Mouse (Mus musculus): Measurements from ENCODE around the gene Nfs1. TPM values are rescaled to one million over a fixed set of nuclear protein-coding genes. Genes with fewer than 3 reads are reported as not detected.
A peak's percentile ranks its signal among the peaks of the same experiment; 100 is the strongest.

The Nfs1 gene
- total and polyA plus RNA-seq, 3 experiments, result 51.3 to 72.1 (median 58.6) TPM

GRCm38 (mm10) chr2:156110627-156111357 is 33.2 kb downstream of the Nfs1 start:
- in situ Hi-C loops (cut with MboI; ENCODE audit: low pct_ligation_motif_present, low pct_unique_long_range_greater_than_20kb, low sequenced_read_pairs) (no loop called here), dilution Hi-C loops (cut with MboI; ENCODE audit: extremely low pct_ligation_motif_present, extremely low pct_unique_long_range_greater_than_20kb, low sequenced_read_pairs) (no loop called here)
- Histone ChIP-seq H3K9me3 (replicated peaks; ENCODE audit: low read length) (peaks cover 2% of the 10 kb centered on the region), H3K36me3 (replicated peaks in 1 of 2; ENCODE audit: control insufficient read depth in 1 of 2, insufficient read depth in 1 of 2, low read length in 1 of 2) (peaks cover 4 to 16% of the 10 kb centered on the region in 2 experiments), H3K9ac (ENCODE audit: insufficient read depth, low read depth) (peak overlapping the region; percentile 59), H3K79me2 (replicated peaks; ENCODE audit: control insufficient read depth, extremely low read depth, insufficient read depth, poor library complexity, severe bottlenecking) (peaks cover 55% of the 10 kb centered on the region), H3K27ac (ENCODE audit: insufficient read depth, low read depth) (0 out of 2 replicates have a peak overlapping the region, but pooled peaks have one; percentile 8), H3K4me3 (replicated peaks in 1 of 3; ENCODE audit: low read depth in 2 of 3, low read length in 2 of 3, poor library complexity in 1 of 3) (peak overlapping the region; percentile 75 to 94 (median 93)), H3K4me1 (ENCODE audit: control insufficient read depth in 1 of 2, insufficient read depth in 2 of 2) (peaks cover 2 to 34% of the 10 kb centered on the region in 2 experiments; a peak in 1 of 4 replicates), H3K27me3 (replicated peaks) (no peaks in the 10 kb centered on the region), H3K4me2 (ENCODE audit: insufficient read depth, low read depth, poor library complexity, severe bottlenecking) (peak overlapping the region; percentile 37)
- TF ChIP-seq PAX5 (IDR thresholded peaks at IDR 0.05; ENCODE audit: low read length) (no peak), POLR2AphosphoS2 (IDR thresholded peaks at IDR 0.05; ENCODE audit: low read depth, low read length) (no peak), ZC3H11A (IDR thresholded peaks at IDR 0.05; ENCODE audit: low read depth, low read length) (no peak), EP300 (IDR thresholded peaks at IDR 0.05; ENCODE audit: low read length) (peak; percentile 22; the same call in 1 of the 2 replicates), MEF2A (IDR thresholded peaks at IDR 0.05; ENCODE audit: borderline replicate concordance, low read depth, low read length) (no peak)
- DNase-seq (ENCODE audit: extremely low read depth), result peak; percentile 39

GRCm38 (mm10) chr2:156091926-156092325 is 52.1 kb downstream of the Nfs1 start:
- H3K9me3 ChIP-seq (replicated peaks; ENCODE audit: low read length), result no peaks in the 10 kb centered on the region
- in situ Hi-C loops (cut with MboI; ENCODE audit: low pct_ligation_motif_present, low pct_unique_long_range_greater_than_20kb, low sequenced_read_pairs), result no loop called here
- H3K4me2 ChIP-seq (ENCODE audit: insufficient read depth, low read depth, poor library complexity, severe bottlenecking), result no peak overlapping the region
- peaks cover 4 to 8% of the 10 kb centered on the region in 2 experiments; a peak in 2 of 4 replicates for H3K4me1 ChIP-seq (ENCODE audit: control insufficient read depth in 1 of 2, insufficient read depth in 2 of 2)
- TF ChIP-seq POLR2AphosphoS2 (IDR thresholded peaks at IDR 0.05; ENCODE audit: low read depth, low read length) (peak; percentile 46; the same call in 1 of the 2 replicates), MEF2A (IDR thresholded peaks at IDR 0.05; ENCODE audit: borderline replicate concordance, low read depth, low read length) (no peak)
- peaks cover 20 to 67% of the 10 kb centered on the region in 2 experiments for H3K36me3 ChIP-seq (replicated peaks in 1 of 2; ENCODE audit: control insufficient read depth in 1 of 2, insufficient read depth in 1 of 2, low read length in 1 of 2)
- H3K4me3 ChIP-seq (replicated peaks in 1 of 3; ENCODE audit: low read depth in 2 of 3, low read length in 2 of 3, poor library complexity in 1 of 3), result no peak overlapping the region
- H3K79me2 ChIP-seq (replicated peaks; ENCODE audit: control insufficient read depth, extremely low read depth, insufficient read depth, poor library complexity, severe bottlenecking), result peaks cover 3% of the 10 kb centered on the region; the same call in 1 of the 2 replicates
- H3K27me3 ChIP-seq (replicated peaks), result no peaks in the 10 kb centered on the region
- dilution Hi-C loops (cut with MboI; ENCODE audit: extremely low pct_ligation_motif_present, extremely low pct_unique_long_range_greater_than_20kb, low sequenced_read_pairs), result no loop called here
- H3K9ac ChIP-seq (ENCODE audit: insufficient read depth, low read depth), result no peak overlapping the region
- DNase-seq (ENCODE audit: extremely low read depth), result no peak
- H3K27ac ChIP-seq (ENCODE audit: insufficient read depth, low read depth), result no peak overlapping the region

GRCm38 (mm10) chr2:156089799-156090198 is 54.2 kb downstream of the Nfs1 start:
- Histone ChIP-seq H3K4me1 (ENCODE audit: control insufficient read depth in 1 of 2, insufficient read depth in 2 of 2) (peaks cover 4 to 8% of the 10 kb centered on the region in 2 experiments; a peak in 2 of 4 replicates), H3K36me3 (replicated peaks in 1 of 2; ENCODE audit: control insufficient read depth in 1 of 2, insufficient read depth in 1 of 2, low read length in 1 of 2) (peaks cover 6 to 48% of the 10 kb centered on the region in 2 experiments), H3K79me2 (replicated peaks; ENCODE audit: control insufficient read depth, extremely low read depth, insufficient read depth, poor library complexity, severe bottlenecking) (peaks cover 1% of the 10 kb centered on the region; the same call in 1 of the 2 replicates), H3K4me3 (replicated peaks in 1 of 3; ENCODE audit: low read depth in 2 of 3, low read length in 2 of 3, poor library complexity in 1 of 3) (no peak overlapping the region), H3K27me3 (replicated peaks) (no peaks in the 10 kb centered on the region), H3K27ac (ENCODE audit: insufficient read depth, low read depth) (no peak overlapping the region), H3K4me2 (ENCODE audit: insufficient read depth, low read depth, poor library complexity, severe bottlenecking) (no peak overlapping the region), H3K9me3 (replicated peaks; ENCODE audit: low read length) (no peaks in the 10 kb centered on the region), H3K9ac (ENCODE audit: insufficient read depth, low read depth) (no peak overlapping the region)
- no peak for TF ChIP-seq MYC (IDR thresholded peaks at IDR 0.05; ENCODE audit: low read depth, low read length)
- peak; percentile 35; the same call in 1 of the 2 replicates for TF ChIP-seq JUND (conservative IDR thresholded peaks at IDR 0.05; ENCODE audit: low read depth, low read length)
- TF ChIP-seq JUN (IDR thresholded peaks at IDR 0.05; ENCODE audit: insufficient read depth, low read depth, low read length), result 0 out of 2 replicates have a peak, but pooled peaks have one; percentile 18
- no peak for DNase-seq (ENCODE audit: extremely low read depth)
- in situ Hi-C loops (cut with MboI; ENCODE audit: low pct_ligation_motif_present, low pct_unique_long_range_greater_than_20kb, low sequenced_read_pairs), result no loop called here
- dilution Hi-C loops (cut with MboI; ENCODE audit: extremely low pct_ligation_motif_present, extremely low pct_unique_long_range_greater_than_20kb, low sequenced_read_pairs), result no loop called here

Measured in CH12.LX (cell line).